ENCODE assay signal across 8 mouse cellular contexts in genomic region chr12:72069626-72070326, GRCm38 (mm10). TPM values are rescaled to one million over a fixed set of nuclear protein-coding genes. Genes with fewer than 3 reads are reported as not detected.
DNase-seq lines count a peak whose midpoint lies in the region; ATAC-seq lines count a peak whose summit lies in the region.

No protein-coding gene starts in this region.

- no peak; the same call in 1 of the 2 replicates for ATAC-seq in kidney, embryonic 14.5 days (ENCODE audit: low FRiP score, low TSS enrichment)
- peak; percentile 29 for ATAC-seq in hindbrain, embryonic 11.5 days (ENCODE audit: low FRiP score)

- peak overlapping the region; percentile 98 for H3K4me2 ChIP-seq in kidney, embryonic 14.5 days (replicated peaks; ENCODE audit: low read depth, low read length)
- H3K4me2 ChIP-seq in hindbrain, embryonic 11.5 days (replicated peaks; ENCODE audit: low read depth, low read length) = peak overlapping the region; percentile 99

- WGBS in kidney, embryonic 14.5 days = 3% methylated on average over 40 of the region's 40 CpGs
- 3% methylated on average over 40 of the region's 40 CpGs for WGBS in hindbrain, embryonic 11.5 days
- WGBS in midbrain, embryonic 10.5 days = 4% methylated on average over 40 of the region's 40 CpGs

- H3K4me3 ChIP-seq in kidney, embryonic 14.5 days (ENCODE audit: low read length) = peak overlapping the region; percentile 76
- peak overlapping the region; percentile 51 for H3K4me3 ChIP-seq in brown adipose tissue, adult 24 weeks (ENCODE audit: insufficient read depth, low read depth, low read length)
- H3K4me3 ChIP-seq in hindbrain, embryonic 11.5 days (ENCODE audit: low read depth, low read length) = peak overlapping the region; percentile 65
- peak overlapping the region; percentile 71 for H3K4me3 ChIP-seq in midbrain, embryonic 10.5 days

- no peak overlapping the region for H3K27ac ChIP-seq in kidney, embryonic 14.5 days (ENCODE audit: low read depth, low read length)
- no peak overlapping the region for H3K27ac ChIP-seq in brown adipose tissue, adult 24 weeks (replicated peaks; ENCODE audit: low read depth, low read length)
- peak overlapping the region; percentile 65 for H3K27ac ChIP-seq in hindbrain, embryonic 11.5 days (ENCODE audit: low read depth, low read length)
- H3K27ac ChIP-seq in midbrain, embryonic 10.5 days (replicated peaks) = peak overlapping the region; percentile 82

- no peaks in the 10 kb centered on the region for H3K9me3 ChIP-seq in kidney, embryonic 14.5 days (ENCODE audit: control insufficient read depth, low read length)
- H3K9me3 ChIP-seq in hindbrain, embryonic 11.5 days (ENCODE audit: control insufficient read depth, low read length) = no peaks in the 10 kb centered on the region
- H3K9me3 ChIP-seq in midbrain, embryonic 10.5 days (replicated peaks) = peaks cover 3% of the 10 kb centered on the region; the same call in 1 of the 2 replicates

- H3K36me3 ChIP-seq in kidney, embryonic 14.5 days (ENCODE audit: control insufficient read depth, insufficient read depth, low read length) = no peaks in the 10 kb centered on the region
- H3K36me3 ChIP-seq in hindbrain, embryonic 11.5 days (ENCODE audit: control insufficient read depth, insufficient read depth, low read length) = no peaks in the 10 kb centered on the region
- peaks cover 6% of the 10 kb centered on the region for H3K36me3 ChIP-seq in midbrain, embryonic 10.5 days

- no peak for DNase-seq in kidney, adult 18-20 months
- no peak for DNase-seq in hindbrain, embryonic 11.5 days (ENCODE audit: low spot score)
- no peak for DNase-seq in midbrain, embryonic 10.5 days (ENCODE audit: low spot score)
- no peak for DNase-seq in gastrocnemius, postnatal 10 days
- no peak for DNase-seq in urinary bladder, postnatal 14 days (ENCODE audit: low spot score)
- no peak for DNase-seq in ovary, adult 18-20 months (ENCODE audit: low spot score)

- no peaks in the 10 kb centered on the region for H3K4me1 ChIP-seq in kidney, embryonic 14.5 days (ENCODE audit: control insufficient read depth, insufficient read depth, low read length)
- no peaks in the 10 kb centered on the region; the same call in 1 of the 2 replicates for H3K4me1 ChIP-seq in brown adipose tissue, adult 24 weeks (ENCODE audit: control insufficient read depth, insufficient read depth, insufficient read length, low read length)
- H3K4me1 ChIP-seq in hindbrain, embryonic 11.5 days (replicated peaks; ENCODE audit: control insufficient read depth, insufficient read depth, low read length) = peaks cover 5% of the 10 kb centered on the region; the same call in 1 of the 2 replicates
- H3K4me1 ChIP-seq in midbrain, embryonic 10.5 days = peaks cover 21% of the 10 kb centered on the region

- H3K27me3 ChIP-seq in kidney, embryonic 14.5 days (ENCODE audit: control insufficient read depth, insufficient read depth, low read length) = peaks cover 10% of the 10 kb centered on the region
- peaks cover 5% of the 10 kb centered on the region; the same call in 1 of the 2 replicates for H3K27me3 ChIP-seq in hindbrain, embryonic 11.5 days (ENCODE audit: control insufficient read depth, insufficient read depth, low read length)
- peaks cover 58% of the 10 kb centered on the region for H3K27me3 ChIP-seq in midbrain, embryonic 10.5 days (ENCODE audit: low read depth, poor library complexity, severe bottlenecking)

- H3K9ac ChIP-seq in kidney, embryonic 14.5 days (ENCODE audit: low read depth, low read length) = 0 out of 2 replicates have a peak overlapping the region, but pooled peaks have one; percentile 55
- peak overlapping the region; percentile 71 for H3K9ac ChIP-seq in hindbrain, embryonic 11.5 days (ENCODE audit: low read depth, low read length)

RNA-seq across cellular contexts. Expression of gene Gpr135, which starts 1.1 kb away (rescaled TPM):
- 0.43 and 0.45 TPM in 2 replicates for polyA plus RNA-seq in kidney, embryonic 14.5 days (2014; fragmentation: Nextera tagmentation; extraction: Ambion mirVana)
- 3.5 and 4.0 TPM in 2 replicates for polyA plus RNA-seq in brown adipose tissue, adult 24 weeks (2012; ENCODE audit: insufficient read depth, insufficient read length, missing spikeins)
- polyA plus RNA-seq in hindbrain, embryonic 11.5 days (2014; fragmentation: Nextera tagmentation; extraction: Ambion mirVana) = 0.99 and 1.1 TPM in 2 replicates
- 0.46 and 0.82 TPM in 2 replicates for polyA plus RNA-seq in midbrain, embryonic 10.5 days (2016; fragmentation: Nextera tagmentation; extraction: Ambion mirVana)
- under 1 TPM; 0.47 to 0.90 TPM for total RNA-seq in gastrocnemius, postnatal 10 days (2021)

RNA-seq across cellular contexts. Expression of gene L3hypdh, which starts 15.5 kb away (rescaled TPM):
- 18.6 and 22.4 TPM in 2 replicates for polyA plus RNA-seq in kidney, embryonic 14.5 days (2014; fragmentation: Nextera tagmentation; extraction: Ambion mirVana)
- 50.1 and 62.8 TPM in 2 replicates for polyA plus RNA-seq in brown adipose tissue, adult 24 weeks (2012; ENCODE audit: insufficient read depth, insufficient read length, missing spikeins)
- 9.8 and 11.2 TPM in 2 replicates for polyA plus RNA-seq in hindbrain, embryonic 11.5 days (2014; fragmentation: Nextera tagmentation; extraction: Ambion mirVana)
- 6.7 and 7.8 TPM in 2 replicates for polyA plus RNA-seq in midbrain, embryonic 10.5 days (2016; fragmentation: Nextera tagmentation; extraction: Ambion mirVana)
- 1 to 10 TPM; 4.5 to 4.9 TPM for total RNA-seq in gastrocnemius, postnatal 10 days (2021)

RNA-seq across cellular contexts. Expression of gene Jkamp, which starts 15.6 kb away (rescaled TPM):
- polyA plus RNA-seq in kidney, embryonic 14.5 days (2014; fragmentation: Nextera tagmentation; extraction: Ambion mirVana) = 67.3 and 98.7 TPM in 2 replicates
- polyA plus RNA-seq in brown adipose tissue, adult 24 weeks (2012; ENCODE audit: insufficient read depth, insufficient read length, missing spikeins) = 32.4 and 36.8 TPM in 2 replicates
- 67.6 and 75.3 TPM in 2 replicates for polyA plus RNA-seq in hindbrain, embryonic 11.5 days (2014; fragmentation: Nextera tagmentation; extraction: Ambion mirVana)
- 84.5 and 102 TPM in 2 replicates for polyA plus RNA-seq in midbrain, embryonic 10.5 days (2016; fragmentation: Nextera tagmentation; extraction: Ambion mirVana)
- total RNA-seq in gastrocnemius, postnatal 10 days (2021) = 10 to 100 TPM; 18.3 to 20.9 TPM

Comparison
In these comparisons a context has a peak if more than half of its experiments do, and no peak if none do; other contexts are left out.
1. H3K27ac ChIP-seq: peak in hindbrain, embryonic 11.5 days (single experiment) and midbrain, embryonic 10.5 days (single experiment); none in kidney, embryonic 14.5 days (single experiment) and brown adipose tissue, adult 24 weeks (single experiment).
2. Peak in every context shown above with its lines, with median percentiles within 50 percentile points of each other: H3K4me3 ChIP-seq.